Mouse (Mus musculus) embryonic facial prominence, embryonic 14.5 days (tissue): ENCODE results near the gene Ube2m. TPM values are rescaled to one million over a fixed set of nuclear protein-coding genes. Genes with fewer than 3 reads are reported as not detected.
"Not testable (repeated sequence)": the region's sequence is repeated elsewhere in the genome, so short reads cannot be mapped to it uniquely, and the experiment has no call there.

Experiments used
- ATAC-seq: fragments of 200-750 bp; cut with Nextera tagmentation; 2 replicates; pipeline ENCODE4 v1.8.0; 2017; ENCODE audit warnings: low read depth, moderate number of reproducible peaks, moderate TSS enrichment
- DNase-seq: peaks from one replicate; pipeline ENCODE4 v3.0.0-alpha.2; 2015; ENCODE audit warnings: low spot score
- H3K27ac ChIP-seq: fragments of 300-500 bp; sonication (generic); replicated peaks from 2 replicates; pipeline ENCODE4 v1.5.1; 2014; ENCODE audit warnings: low read depth, mild to moderate bottlenecking, low read length, moderate library complexity
- H3K27me3 ChIP-seq: fragments of 300-500 bp; sonication (generic); replicated peaks from 2 replicates; pipeline ENCODE4 v1.6.1; 2014; ENCODE audit warnings: low read length; ENCODE audit not compliant: control insufficient read depth, insufficient read depth
- H3K36me3 ChIP-seq: fragments of 300-500 bp; sonication (generic); 2 replicates; pipeline ENCODE4 v1.6.1; 2014; ENCODE audit warnings: low read length, mixed read lengths; ENCODE audit not compliant: control insufficient read depth, insufficient read depth
- H3K4me1 ChIP-seq: fragments of 300-500 bp; sonication (generic); 2 replicates; pipeline ENCODE4 v1.6.1; 2014; ENCODE audit warnings: antibody characterized with exemption, low read length; ENCODE audit not compliant: control insufficient read depth, insufficient read depth
- H3K4me2 ChIP-seq: fragments of 300-500 bp; sonication (generic); 2 replicates; pipeline ENCODE4 v1.6.1; 2014; ENCODE audit warnings: low read depth, mild to moderate bottlenecking, low read length, moderate library complexity, mixed read lengths
- H3K4me3 ChIP-seq: fragments of 300-500 bp; sonication (generic); 2 replicates; pipeline ENCODE4 v1.5.1; 2014; ENCODE audit warnings: low read depth, mild to moderate bottlenecking, low read length
- H3K9ac ChIP-seq: fragments of 300-500 bp; sonication (generic); 2 replicates; pipeline ENCODE4 v1.6.1; 2014; ENCODE audit warnings: low read depth, mild to moderate bottlenecking, low read length, moderate library complexity, mixed read lengths
- H3K9me3 ChIP-seq: fragments of 300-500 bp; sonication (generic); 2 replicates; pipeline ENCODE4 v1.6.1; 2016; ENCODE audit warnings: low read length; ENCODE audit not compliant: control insufficient read depth
- WGBS: fragments of 180-500 bp; shearing (Covaris S2); extraction: QIAGEN DNeasy Blood & Tissue Kit; methylation state at CpG from one replicate; pipeline ENCODE4 v1.1.7; 2014; 5-methylcytosine and 5-hydroxymethylcytosine counted together
- polyA plus RNA-seq: library from polyadenylated mRNA; unstranded; fragments of >200 nt; fragmentation: Nextera tagmentation; extraction: Ambion mirVana; gene quantifications from 2 replicates; pipeline ENCODE4 v1.2.1, GENCODE M21; 2014

The Ube2m gene
- polyA plus RNA-seq = 140 and 147 TPM in 2 replicates

GRCm38 (mm10) chr7:13037901-13038555 is at the start of gene Ube2m:
Gene Ube2m, minus strand, starts transcription at chr7:13038275.
- H3K4me3 ChIP-seq = peak within 1 kb of the TSS; percentile 69
- peaks cover 18% of the 10 kb centered on the region for H3K27me3 ChIP-seq
- no peaks in the 10 kb centered on the region for H3K9me3 ChIP-seq
- H3K4me2 ChIP-seq = peak within 1 kb of the TSS; percentile 90
- peaks cover 17% of the 10 kb centered on the region for H3K36me3 ChIP-seq
- DNase-seq (peak; percentile 99), ATAC-seq (peak; percentile 91)
- H3K9ac ChIP-seq = peak within 1 kb of the TSS; percentile 98
- WGBS = 0% methylated on average over 39 of the region's 65 CpGs
- peak within 1 kb of the TSS; percentile 99 for H3K27ac ChIP-seq
- peaks cover 26% of the 10 kb centered on the region for H3K4me1 ChIP-seq

GRCm38 (mm10) chr7:13072293-13072692 is 34.2 kb upstream of the Ube2m start:
- Histone ChIP-seq H3K4me1 (no peaks in the 10 kb centered on the region), H3K9ac (no peak overlapping the region), H3K27me3 (no peaks in the 10 kb centered on the region), H3K9me3 (no peaks in the 10 kb centered on the region), H3K27ac (no peak overlapping the region), H3K4me3 (no peak overlapping the region), H3K4me2 (no peak overlapping the region), H3K36me3 (no peaks in the 10 kb centered on the region)
- WGBS = 48% methylated on average over 5 of the region's 5 CpGs
- no peak for ATAC-seq
- DNase-seq = no peak

- H3K9me3 ChIP-seq, ATAC-seq, H3K27me3 ChIP-seq, H3K9ac ChIP-seq, H3K4me1 ChIP-seq, H3K36me3 ChIP-seq, H3K4me3 ChIP-seq, DNase-seq, H3K4me2 ChIP-seq, H3K27ac ChIP-seq: not testable (repeated sequence)
- 46% methylated on average over 2 of the region's 2 CpGs for WGBS
These were observed 25.3 kb upstream of the Ube2m start for GRCm38 (mm10) chr7:13063399-13063798.

DNA sequence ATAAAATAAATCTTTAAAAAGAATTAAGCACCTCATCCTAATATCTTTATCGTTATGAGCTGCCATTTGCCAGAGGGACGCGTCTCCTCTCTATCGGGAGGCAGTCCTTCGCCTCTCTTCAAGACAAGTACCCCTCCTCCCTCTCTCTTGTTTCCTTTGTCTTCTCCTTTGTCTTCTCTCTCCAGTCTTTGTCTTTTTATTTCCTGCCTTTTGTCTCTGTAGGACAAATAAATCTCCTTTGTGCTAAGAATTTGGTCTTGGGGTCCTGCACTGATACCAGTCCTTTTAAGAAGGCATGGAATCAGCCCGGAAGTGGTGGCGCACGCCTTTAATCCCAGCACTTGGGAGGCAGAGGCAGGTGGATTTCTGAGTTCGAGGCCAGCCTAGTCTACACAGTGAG is 21.5 kb upstream of the Ube2m start:
- Histone ChIP-seq H3K36me3 (no peaks in the 10 kb centered on the region), H3K27ac (no peak overlapping the region), H3K4me1 (no peaks in the 10 kb centered on the region), H3K27me3 (no peaks in the 10 kb centered on the region), H3K9me3 (no peaks in the 10 kb centered on the region), H3K4me3 (no peak overlapping the region), H3K4me2 (no peak overlapping the region), H3K9ac (no peak overlapping the region)
- WGBS = 89% methylated on average over 9 of the region's 9 CpGs
- no peak for ATAC-seq
- no peak for DNase-seq

DNA sequence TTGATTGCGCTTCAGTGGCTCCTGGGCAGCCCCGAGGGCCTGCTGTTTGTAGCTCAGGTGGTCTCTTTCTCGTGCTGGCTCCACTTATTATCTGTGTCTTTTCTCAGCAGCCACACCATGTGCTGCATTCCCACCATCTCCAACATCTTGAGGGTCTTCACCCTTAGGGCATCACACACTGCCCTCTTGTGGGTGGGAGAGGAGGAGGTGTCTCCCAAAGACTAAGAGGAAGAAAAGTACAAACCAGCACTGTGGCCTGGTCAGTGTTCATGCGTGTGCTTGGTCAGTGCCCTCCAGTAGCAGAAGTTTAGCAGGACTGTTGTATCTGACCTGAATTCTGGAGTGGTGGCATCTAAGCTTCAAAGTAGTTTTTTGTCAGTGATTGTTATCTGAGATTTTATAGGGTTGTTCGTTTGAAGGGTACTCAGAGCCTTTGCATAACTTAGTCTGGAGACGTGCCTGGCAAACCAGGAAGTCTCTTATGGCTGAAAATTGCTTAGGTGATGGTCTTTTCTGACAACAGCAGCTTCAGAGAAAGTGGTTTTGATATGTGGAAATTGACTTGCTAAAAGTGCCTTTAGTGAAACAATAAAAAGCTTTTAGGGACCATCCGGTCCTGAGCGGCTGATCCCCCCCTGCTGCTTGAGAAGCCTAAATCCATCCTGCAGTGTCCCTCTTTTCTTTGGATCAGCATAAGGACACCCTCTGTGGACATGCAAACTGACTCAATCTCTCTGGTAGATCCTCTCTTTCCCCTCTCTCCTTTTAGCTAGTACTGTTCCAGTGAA is 19.0 kb upstream of the Ube2m start:
- H3K4me3 ChIP-seq = no peak overlapping the region
- H3K9me3 ChIP-seq = no peaks in the 10 kb centered on the region
- peaks cover 4% of the 10 kb centered on the region; the same call in 1 of the 2 replicates for H3K4me1 ChIP-seq
- H3K4me2 ChIP-seq = no peak overlapping the region
- DNase-seq = no peak
- no peak for ATAC-seq
- no peaks in the 10 kb centered on the region for H3K27me3 ChIP-seq
- no peaks in the 10 kb centered on the region for H3K36me3 ChIP-seq
- H3K27ac ChIP-seq = no peak overlapping the region
- no peak overlapping the region for H3K9ac ChIP-seq
- WGBS = 63% methylated on average over 8 of the region's 8 CpGs

- Histone ChIP-seq H3K4me1 (peaks cover 4% of the 10 kb centered on the region; the same call in 1 of the 2 replicates), H3K27ac (peak within 1 kb of the TSS; percentile 77; the same call in 1 of the 2 replicates), H3K4me3 (peak within 1 kb of the TSS; percentile 57), H3K4me2 (peak within 1 kb of the TSS; percentile 73), H3K9ac (peak within 1 kb of the TSS; percentile 70), H3K36me3 (no peaks in the 10 kb centered on the region), H3K27me3 (no peaks in the 10 kb centered on the region), H3K9me3 (no peaks in the 10 kb centered on the region)
- DNase-seq = peak; percentile 99
- peak; percentile 97 for ATAC-seq
- under 1% methylated on average over 41 of the region's 41 CpGs for WGBS
These were observed 16.4 kb upstream of the Ube2m start, which contains the start of gene Mzf1 for GRCm38 (mm10) chr7:13054287-13055010. Gene Mzf1, minus strand, starts transcription at chr7:13054764.

DNA sequence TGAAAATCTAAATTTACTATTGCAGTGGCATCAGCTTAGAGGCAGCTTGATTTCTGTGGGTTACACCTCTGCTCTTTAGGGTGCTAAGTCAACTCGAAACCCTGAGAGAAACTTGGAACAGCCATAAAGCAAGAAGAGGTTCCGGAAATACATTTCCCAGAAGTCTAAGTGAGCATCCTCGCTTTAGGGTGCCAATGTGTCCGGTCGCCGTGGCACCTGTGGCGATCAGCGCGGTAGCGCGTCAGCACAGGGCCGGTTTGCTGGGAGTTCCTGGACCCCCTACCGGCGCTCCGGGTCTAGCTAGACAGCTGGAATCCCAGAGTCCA is 15.8 kb upstream of the Ube2m start:
- Histone ChIP-seq H3K27ac (peak overlapping the region; percentile 77; the same call in 1 of the 2 replicates), H3K9ac (peak overlapping the region; percentile 70), H3K4me2 (peak overlapping the region; percentile 73), H3K27me3 (no peaks in the 10 kb centered on the region), H3K4me3 (peak overlapping the region; percentile 57), H3K9me3 (no peaks in the 10 kb centered on the region), H3K36me3 (no peaks in the 10 kb centered on the region), H3K4me1 (peaks cover 4% of the 10 kb centered on the region; the same call in 1 of the 2 replicates)
- DNase-seq = no peak
- no peak for ATAC-seq
- WGBS = 3% methylated on average over 14 of the region's 15 CpGs

GRCm38 (mm10) chr7:13053501-13053900 is 15.4 kb upstream of the Ube2m start:
- peak overlapping the region; percentile 73 for H3K4me2 ChIP-seq
- peak overlapping the region; percentile 70; the same call in 1 of the 2 replicates for H3K9ac ChIP-seq
- no peaks in the 10 kb centered on the region for H3K27me3 ChIP-seq
- 94% methylated on average over 2 of the region's 2 CpGs for WGBS
- no peaks in the 10 kb centered on the region for H3K36me3 ChIP-seq
- no peaks in the 10 kb centered on the region for H3K9me3 ChIP-seq
- ATAC-seq (no peak), DNase-seq (no peak)
- H3K4me3 ChIP-seq = peak overlapping the region; percentile 57
- H3K4me1 ChIP-seq = peaks cover 4% of the 10 kb centered on the region; the same call in 1 of the 2 replicates
- H3K27ac ChIP-seq = 0 out of 2 replicates have a peak overlapping the region, but pooled peaks have one; percentile 77
